Mouse (Mus musculus): ENCODE measurements at regions not wholly inside any gene's neighbourhood (a gene's known extent, or its start where the extent isn't known, plus 50 kb on each side); places are given as distances from the start of the nearest gene placed in this dataset.

- no peak for DNase-seq (ENCODE audit: low read depth, low spot score)
These were observed 275.4 kb downstream of the Prex1 start for GRCm38 (mm10) chr2:166438207-166438606.

DNA sequence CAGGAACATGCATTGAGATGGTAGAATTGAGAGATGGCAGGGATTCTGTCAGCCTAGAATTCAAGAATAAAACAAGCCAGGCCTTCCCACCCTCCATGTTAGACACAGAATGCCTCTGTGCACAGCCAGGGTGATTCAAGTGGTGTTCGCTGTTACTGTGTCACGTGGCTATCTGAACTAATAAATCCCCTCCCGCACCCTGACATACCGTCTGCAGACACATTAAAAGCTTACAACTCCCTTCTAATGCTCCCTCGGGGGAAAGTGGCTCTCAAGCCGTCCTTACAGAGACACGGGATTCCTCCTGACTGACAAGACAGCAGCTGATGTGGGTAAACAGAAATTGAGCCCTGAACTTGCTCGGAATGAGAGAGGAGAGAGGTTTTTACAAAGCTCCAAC is 279.1 kb downstream of the Prex1 start:
- DNase-seq (ENCODE audit: low read depth, low spot score) = no peak

- DNase-seq (ENCODE audit: low read depth, low spot score) = no peak
These were observed 278.3 kb upstream of the Sulf2 start for GRCm38 (mm10) chr2:166433655-166434333.

DNA sequence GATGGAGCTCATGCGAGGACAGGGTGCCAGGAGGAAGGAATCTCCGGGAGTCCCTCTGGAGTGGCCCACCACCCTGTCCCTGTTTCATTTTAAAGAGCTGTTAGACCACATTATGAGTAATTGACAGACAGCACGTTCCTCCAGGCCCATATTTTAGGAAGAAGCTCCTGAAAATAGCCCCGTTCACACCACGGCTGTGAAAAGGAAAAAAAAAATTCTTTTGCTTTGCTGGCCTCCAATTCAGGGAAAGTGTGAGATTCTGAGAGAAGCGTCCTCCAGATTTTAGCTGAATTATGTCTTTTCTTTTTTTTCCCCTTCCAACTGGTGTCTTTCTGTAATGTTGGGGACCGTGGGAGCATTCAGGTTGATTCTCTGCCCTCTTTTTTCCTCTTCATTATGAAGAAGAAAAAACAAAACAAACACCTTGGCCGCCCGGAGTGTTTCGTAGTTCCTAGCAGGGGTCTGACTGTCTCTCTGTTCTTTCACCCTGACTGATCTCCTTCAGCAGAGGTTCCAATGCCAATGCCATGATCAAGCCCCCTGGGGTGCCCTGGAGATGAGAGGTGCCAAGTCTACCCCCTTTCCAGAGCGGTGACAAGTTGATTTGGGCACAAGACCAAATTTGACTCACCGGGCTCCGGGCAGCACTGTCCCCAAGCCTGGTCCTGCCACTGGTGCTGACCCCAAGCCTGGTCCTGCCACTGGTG is 277.6 kb upstream of the Sulf2 start:
- no peak for DNase-seq (ENCODE audit: low read depth, low spot score)

GRCm38 (mm10) chr2:166432531-166432930 is 277.1 kb upstream of the Sulf2 start:
- no peak for DNase-seq (ENCODE audit: low read depth, low spot score)

DNA sequence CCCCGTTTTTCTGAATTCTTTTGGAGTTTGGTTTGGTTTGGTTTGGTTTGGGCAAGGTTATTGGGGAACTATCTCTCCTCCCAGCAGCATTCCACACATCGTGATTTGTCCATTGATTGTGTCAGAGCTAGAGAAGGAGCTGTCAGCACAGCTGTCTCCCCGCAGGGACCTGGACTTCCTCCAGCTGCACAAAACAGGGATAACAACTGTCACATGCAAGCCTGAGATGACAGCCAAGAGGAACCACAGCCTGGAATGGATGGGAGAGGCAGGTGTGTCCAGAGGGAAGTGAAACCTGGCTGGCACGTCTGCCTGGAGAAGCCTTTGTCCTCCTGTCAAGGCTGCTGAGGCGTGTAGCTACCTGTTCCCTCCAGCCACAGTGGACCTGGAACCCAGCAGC is 274.5 kb upstream of the Sulf2 start:
- no peak for DNase-seq (ENCODE audit: low read depth, low spot score)

DNA sequence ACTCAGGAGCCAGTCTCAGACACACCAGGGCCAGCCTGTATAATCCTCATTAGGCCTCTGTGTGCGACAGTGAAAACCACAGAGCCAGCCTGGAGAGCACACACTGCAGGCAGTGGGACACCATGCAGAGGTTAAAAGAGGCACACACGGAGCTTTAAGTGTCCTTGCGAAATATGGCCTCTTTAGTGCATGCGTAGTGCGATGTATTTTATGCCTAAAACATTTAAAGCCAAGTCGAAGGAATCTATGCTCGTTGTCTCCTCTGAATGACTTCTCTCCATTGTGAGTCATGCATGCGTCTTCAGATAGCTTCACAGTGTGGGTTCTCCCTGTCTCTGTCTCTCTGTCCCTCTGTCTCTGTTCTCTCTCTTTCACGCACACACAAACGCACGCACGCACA is 274.0 kb upstream of the Sulf2 start:
- no peak for DNase-seq (ENCODE audit: low read depth, low spot score)

DNA sequence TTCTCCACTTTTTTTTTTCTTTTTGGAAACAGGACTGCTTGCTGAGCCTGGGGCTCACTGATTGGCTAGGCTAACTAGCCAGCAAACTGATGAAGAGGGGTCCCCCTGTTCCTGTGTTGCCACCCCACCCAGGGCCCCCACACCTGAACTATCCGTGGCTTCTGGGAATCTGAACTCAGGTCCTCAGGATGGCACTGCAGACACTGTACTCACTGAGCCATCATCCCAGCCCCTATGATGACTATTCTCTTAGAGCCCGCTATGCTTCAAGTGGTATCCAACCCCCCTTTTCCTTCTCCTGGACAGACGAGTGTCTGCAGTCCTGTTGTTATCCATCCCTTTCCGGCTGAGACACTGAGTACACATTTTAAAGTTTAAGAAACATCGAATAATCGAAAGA is 271.9 kb upstream of the Sulf2 start:
- no peak for DNase-seq (ENCODE audit: low read depth, low spot score)

DNA sequence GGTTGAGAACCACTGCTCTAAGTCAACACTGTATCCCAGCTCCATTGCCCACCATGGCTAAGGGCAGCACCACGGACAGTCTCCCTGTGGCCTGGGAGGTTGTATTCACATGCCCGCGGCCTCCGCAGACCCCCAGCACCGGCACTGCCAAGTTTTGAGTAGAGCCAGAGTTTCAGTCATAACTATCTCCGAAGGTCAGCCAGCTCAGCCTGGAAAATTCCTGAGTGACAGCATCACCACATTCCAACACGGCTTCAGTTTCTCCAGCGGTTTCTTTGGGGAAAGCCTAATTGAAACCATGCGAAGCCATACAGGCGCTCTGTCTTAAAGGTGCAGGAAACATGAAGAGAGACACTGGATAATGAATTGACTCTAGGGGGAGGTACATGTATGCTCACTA is 271.5 kb upstream of the Sulf2 start:
- DNase-seq (ENCODE audit: low read depth, low spot score) = no peak

DNA sequence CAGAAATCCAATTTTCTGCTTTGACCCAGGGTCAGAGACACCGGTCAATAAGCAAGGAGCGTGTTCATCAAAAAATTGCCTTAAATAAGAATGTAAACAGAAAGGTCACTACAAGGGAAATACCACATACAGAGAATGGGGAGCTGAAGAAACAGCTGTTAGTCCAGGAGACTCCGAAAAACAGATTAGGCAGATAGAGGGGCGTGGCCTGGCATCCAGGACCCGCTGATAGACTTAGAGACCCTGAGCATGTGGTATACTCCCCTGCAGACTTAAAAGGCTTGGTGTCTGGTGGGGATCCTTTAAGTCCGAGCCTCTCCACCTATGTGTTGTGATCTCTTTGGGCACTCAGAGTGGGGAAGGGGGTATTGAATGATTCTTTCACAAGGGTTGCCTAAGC is 271.0 kb upstream of the Sulf2 start:
- no peak for DNase-seq (ENCODE audit: low read depth, low spot score)

DNA sequence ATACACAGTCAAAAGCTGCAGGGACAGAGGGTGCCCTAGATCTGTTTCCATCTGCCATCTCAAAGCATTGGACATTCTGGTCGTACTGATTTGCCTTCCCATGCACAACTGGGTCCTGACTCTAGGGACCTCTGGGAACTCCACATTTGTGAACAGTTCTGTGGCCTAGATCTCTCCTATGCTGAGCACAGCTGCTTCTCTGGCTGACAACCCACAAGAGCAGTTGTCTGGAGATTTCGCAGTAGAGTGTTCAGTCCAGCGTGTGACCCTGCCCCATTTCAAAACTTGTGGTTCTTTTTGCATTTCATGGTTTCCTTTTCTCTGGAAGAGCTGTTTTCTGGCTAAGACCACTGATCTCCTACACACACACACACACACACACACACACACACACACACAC is 269.7 kb upstream of the Sulf2 start:
- DNase-seq (ENCODE audit: low read depth, low spot score) = no peak

DNA sequence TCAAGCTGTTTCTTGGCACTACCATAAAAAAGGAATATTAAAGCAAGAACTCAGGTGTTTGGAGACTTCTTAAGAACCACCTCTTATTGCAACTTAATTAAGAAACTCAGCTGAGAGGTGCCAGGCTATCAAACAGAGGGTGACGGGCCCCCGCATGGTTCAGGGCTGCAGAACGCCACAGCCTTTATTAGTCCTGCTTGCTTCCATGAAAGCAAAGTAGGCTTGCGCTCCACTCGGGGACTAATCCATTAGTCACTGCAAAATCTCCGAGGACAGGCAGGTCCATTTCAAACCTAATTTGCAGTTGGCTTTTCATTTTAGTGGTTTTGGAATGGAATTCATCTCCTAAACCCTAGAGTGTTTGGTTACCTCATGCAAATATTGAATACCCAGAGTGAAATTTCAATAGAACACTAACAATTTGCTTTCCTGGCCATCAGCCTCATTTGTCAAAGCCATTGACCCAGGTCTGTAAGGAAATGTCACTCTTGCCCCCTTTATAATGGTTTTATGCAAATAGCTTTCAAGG is 267.7 kb upstream of the Sulf2 start:
- no peak for DNase-seq (ENCODE audit: low read depth, low spot score)

GRCm38 (mm10) chr2:166420275-166420674 is 264.8 kb upstream of the Sulf2 start:
- DNase-seq (ENCODE audit: low read depth, low spot score) = no peak

GRCm38 (mm10) chr2:166419271-166419670 is 263.8 kb upstream of the Sulf2 start:
- DNase-seq (ENCODE audit: low read depth, low spot score) = no peak

DNA sequence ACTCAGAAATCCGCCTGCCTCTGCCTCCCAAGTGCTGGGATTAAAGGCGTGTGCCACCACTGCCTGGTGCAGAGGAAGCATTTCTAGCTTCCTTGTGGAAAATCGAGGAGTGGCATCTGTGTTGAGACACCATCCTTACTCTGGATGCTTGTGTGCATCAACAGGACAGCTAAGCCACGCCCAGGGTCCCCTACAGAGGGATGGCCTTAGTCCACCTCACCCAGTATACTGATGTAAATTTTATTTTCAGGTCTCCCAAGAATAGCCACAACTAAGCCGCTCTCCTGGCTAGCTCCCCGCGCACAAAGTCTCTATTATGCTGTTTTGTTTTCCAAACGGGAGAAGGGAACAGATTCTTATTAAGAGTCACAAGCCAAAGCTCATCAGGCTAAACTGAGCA is 262.8 kb upstream of the Sulf2 start:
- DNase-seq (ENCODE audit: low read depth, low spot score) = no peak

DNA sequence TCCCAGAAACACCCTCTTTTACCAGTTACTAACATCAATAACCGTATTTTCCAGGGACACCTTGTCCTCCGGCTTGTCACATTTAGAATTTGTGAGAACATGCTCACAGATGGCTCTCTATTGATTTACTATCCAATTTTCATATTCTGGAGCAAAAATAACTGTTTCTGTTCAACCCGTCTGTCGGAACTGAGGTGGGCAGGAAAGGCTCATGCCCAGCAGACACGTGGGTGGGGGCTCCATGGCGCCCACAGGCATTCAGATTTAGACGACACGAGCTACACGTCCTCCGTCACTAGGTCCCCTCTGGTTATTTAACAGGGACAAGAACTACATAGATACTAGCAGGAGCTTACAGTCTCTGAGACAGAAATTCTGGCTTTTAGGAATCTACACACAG is 262.2 kb upstream of the Sulf2 start:
- no peak for DNase-seq (ENCODE audit: low read depth, low spot score)

GRCm38 (mm10) chr2:166415481-166415965 is 260.1 kb upstream of the Sulf2 start:
- no peak for DNase-seq (ENCODE audit: low read depth, low spot score)

DNA sequence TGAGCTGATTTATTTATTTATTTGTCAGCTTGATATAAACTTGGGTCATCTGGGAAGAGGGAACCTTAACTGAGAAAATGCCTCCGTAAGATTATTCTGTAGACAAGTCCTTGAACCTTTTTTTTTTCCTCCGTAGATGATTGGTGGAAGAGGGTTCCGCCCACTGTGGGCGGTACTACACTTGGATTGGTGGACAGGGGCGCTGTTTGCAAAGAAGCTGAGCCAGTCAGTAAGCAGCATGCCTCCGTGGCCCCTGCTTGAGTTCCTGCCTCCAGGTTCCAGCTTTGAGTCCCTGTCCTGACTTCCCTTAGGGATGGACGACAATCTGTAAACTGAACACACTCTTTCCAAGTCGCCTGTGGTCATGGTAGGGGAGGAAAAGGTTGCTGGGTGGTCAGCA is 259.4 kb upstream of the Sulf2 start:
- DNase-seq (ENCODE audit: low read depth, low spot score) = no peak

DNA sequence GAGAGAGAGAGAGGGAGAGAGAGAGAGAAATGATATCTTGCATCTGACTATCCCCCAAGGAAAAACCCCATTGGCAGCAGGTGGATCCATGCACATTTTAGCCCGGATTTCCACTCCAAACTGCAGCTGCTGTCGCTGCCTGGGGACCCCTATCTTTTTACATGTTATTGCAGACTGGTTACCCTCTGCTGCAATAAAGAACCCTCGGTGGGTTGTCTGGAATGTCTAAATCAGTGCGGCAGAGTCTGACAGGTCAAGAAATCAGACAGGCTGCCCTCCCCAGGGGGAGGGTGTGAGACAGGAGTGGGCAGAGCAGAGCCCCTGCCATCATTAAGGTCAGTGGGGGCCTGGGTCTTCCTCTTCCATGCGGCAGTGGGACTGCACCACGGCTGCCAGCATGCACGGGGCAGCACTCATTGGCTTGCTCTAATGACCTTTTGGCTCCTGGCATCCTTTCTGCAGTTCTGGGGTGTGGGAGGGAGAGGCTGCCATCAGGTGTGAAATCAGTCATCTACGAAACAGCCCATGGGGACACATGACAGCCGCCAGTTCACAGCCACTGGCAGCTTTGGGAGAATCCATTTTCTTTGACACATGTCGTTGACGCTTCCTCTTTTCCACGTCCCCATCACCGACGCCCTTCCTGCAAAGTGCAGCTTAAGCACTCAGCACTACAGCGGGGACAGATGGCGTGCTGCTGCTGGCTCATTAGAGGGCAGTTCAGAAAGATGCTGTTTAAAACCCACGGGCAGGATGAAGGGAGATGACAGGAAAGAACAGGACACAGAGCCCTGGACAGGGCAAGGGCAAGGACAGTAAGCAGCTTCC is 256.8 kb upstream of the Sulf2 start:
- no peak for DNase-seq (ENCODE audit: low read depth, low spot score)

DNA sequence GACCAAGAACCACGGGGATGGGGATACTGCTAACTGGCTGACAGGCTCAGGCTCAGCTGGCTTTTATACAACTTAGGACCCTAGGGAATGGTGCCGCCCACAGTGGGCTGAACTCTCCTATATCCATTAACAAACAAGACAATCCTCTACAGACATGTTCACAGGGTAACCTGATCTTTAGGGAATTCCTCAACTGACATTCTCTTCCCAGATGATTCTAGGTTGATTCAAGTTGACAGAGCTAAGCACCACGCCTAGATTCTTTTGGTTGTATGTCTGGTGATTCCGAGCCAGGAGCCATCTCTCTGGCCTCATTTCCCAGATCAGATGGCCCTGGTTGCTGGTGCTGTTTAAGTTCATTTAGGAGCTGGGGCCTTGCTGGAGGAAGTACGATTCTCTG is 253.9 kb upstream of the Sulf2 start:
- DNase-seq (ENCODE audit: low read depth, low spot score) = no peak

DNA sequence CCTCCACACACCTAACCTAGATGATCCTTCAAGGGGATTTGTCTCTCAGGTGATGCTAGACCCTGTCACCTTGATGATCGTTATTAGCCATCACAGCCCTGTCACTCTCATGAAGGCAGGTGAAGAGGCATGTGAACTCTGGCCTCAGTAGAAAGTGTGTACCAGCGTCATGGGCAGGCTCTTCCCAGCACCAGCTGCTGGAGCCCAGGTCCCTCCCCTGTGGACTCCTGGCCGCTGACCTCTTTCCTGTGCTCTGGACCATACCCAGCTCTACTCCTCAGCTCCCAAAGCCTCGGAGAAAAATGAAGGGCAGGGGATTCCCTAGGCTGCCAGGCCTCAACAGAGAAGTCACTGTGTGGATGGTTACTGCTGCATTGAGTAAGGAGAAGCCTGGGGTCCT is 253.3 kb upstream of the Sulf2 start:
- DNase-seq (ENCODE audit: low read depth, low spot score) = no peak

- no peak for DNase-seq (ENCODE audit: low read depth, low spot score)
These were observed 252.5 kb upstream of the Sulf2 start for GRCm38 (mm10) chr2:166408009-166408408.
